Mouse (Mus musculus) ES-CJ7 (cell line): ENCODE data around the gene Rc3h1.
"Not testable (repeated sequence)": the region's sequence is repeated elsewhere in the genome, so short reads cannot be mapped to it uniquely, and the experiment has no call there.

ENCODE experiments used
- DNase-seq: peaks from one replicate; pipeline ENCODE4 v3.0.0; 2011; ENCODE audit warnings: low read depth, low spot score

Rc3h1 gene

GRCm38 (mm10) chr1:160906057-160906557 is at the start of gene Rc3h1:
Gene Rc3h1, plus strand, starts transcription at chr1:160906418.
- DNase-seq: peak; percentile 94

GRCm38 (mm10) chr1:160858132-160858531 is 48.1 kb upstream of the Rc3h1 start:
- no peak for DNase-seq

GRCm38 (mm10) chr1:160859874-160860273 is 46.3 kb upstream of the Rc3h1 start:
- DNase-seq: not testable (repeated sequence)

- DNase-seq: no peak
Measured at GRCm38 (mm10) chr1:160861142-160861541, 45.1 kb upstream of the Rc3h1 start.

- no peak for DNase-seq
Measured at GRCm38 (mm10) chr1:160861632-160862031, 44.6 kb upstream of the Rc3h1 start.

GRCm38 (mm10) chr1:160863027-160863426 is 43.2 kb upstream of the Rc3h1 start:
- DNase-seq: peak; percentile 79

- no peak for DNase-seq
Measured at GRCm38 (mm10) chr1:160874757-160875156, 31.5 kb upstream of the Rc3h1 start.

- no peak for DNase-seq
Measured at GRCm38 (mm10) chr1:160876968-160877367, 29.2 kb upstream of the Rc3h1 start.

- no peak for DNase-seq
Measured at GRCm38 (mm10) chr1:160878485-160878884, 27.7 kb upstream of the Rc3h1 start.

GRCm38 (mm10) chr1:160881378-160881777 is 24.8 kb upstream of the Rc3h1 start:
- not testable (repeated sequence) for DNase-seq

GRCm38 (mm10) chr1:160881968-160882367 is 24.2 kb upstream of the Rc3h1 start:
- no peak for DNase-seq

GRCm38 (mm10) chr1:160884273-160884672 is 21.9 kb upstream of the Rc3h1 start:
- DNase-seq: no peak

- DNase-seq: no peak
Measured at GRCm38 (mm10) chr1:160884993-160885392, 21.2 kb upstream of the Rc3h1 start.

GRCm38 (mm10) chr1:160899701-160900100 is 6.5 kb upstream of the Rc3h1 start:
- DNase-seq: peak; percentile 14

- no peak for DNase-seq
Measured at GRCm38 (mm10) chr1:160904047-160904446, 2.2 kb upstream of the Rc3h1 start.

- DNase-seq: peak; percentile 64
Measured at GRCm38 (mm10) chr1:160906558-160907481, 602 bp downstream of the Rc3h1 start.

GRCm38 (mm10) chr1:160910176-160910575 is 4.0 kb downstream of the Rc3h1 start:
- DNase-seq: no peak

GRCm38 (mm10) chr1:160910812-160911211 is 4.6 kb downstream of the Rc3h1 start:
- no peak for DNase-seq

GRCm38 (mm10) chr1:160919383-160919782 is 13.2 kb downstream of the Rc3h1 start:
- DNase-seq: no peak

GRCm38 (mm10) chr1:160921938-160922337 is 15.7 kb downstream of the Rc3h1 start:
- peak; percentile 58 for DNase-seq

GRCm38 (mm10) chr1:160931320-160931719 is 25.1 kb downstream of the Rc3h1 start:
- DNase-seq: no peak

GRCm38 (mm10) chr1:160933896-160934482 is 27.8 kb downstream of the Rc3h1 start:
- peak; percentile 48 for DNase-seq

- peak; percentile 50 for DNase-seq
Measured at GRCm38 (mm10) chr1:160935551-160935950, 29.3 kb downstream of the Rc3h1 start.
